Mouse (Mus musculus): ENCODE data around the gene Fadd.

The Fadd gene

GRCm38 (mm10) chr7:144582284-144582980, at the start of gene Fadd:
Gene Fadd (minus strand): TSS chr7:144582463.
- peak; percentile 91 for ATAC-seq (ENCODE audit: low TSS enrichment)

- no peak for ATAC-seq (ENCODE audit: low TSS enrichment)
Observed at GRCm38 (mm10) chr7:144630622-144631021, 48.4 kb upstream of the Fadd start.

GRCm38 (mm10) chr7:144628334-144628915, 46.2 kb upstream of the Fadd start:
- no peak for ATAC-seq (ENCODE audit: low TSS enrichment)

GRCm38 (mm10) chr7:144627606-144628333, 45.5 kb upstream of the Fadd start:
- no peak for ATAC-seq (ENCODE audit: low TSS enrichment)

GRCm38 (mm10) chr7:144626042-144626441, 43.8 kb upstream of the Fadd start:
- no peak for ATAC-seq (ENCODE audit: low TSS enrichment)

GRCm38 (mm10) chr7:144620721-144621681, 38.7 kb upstream of the Fadd start:
- ATAC-seq (ENCODE audit: low TSS enrichment), result peak; percentile 23; the same call in 1 of the 2 replicates

GRCm38 (mm10) chr7:144620315-144620714, 38.1 kb upstream of the Fadd start:
- no peak for ATAC-seq (ENCODE audit: low TSS enrichment)

GRCm38 (mm10) chr7:144615343-144615742, 33.1 kb upstream of the Fadd start:
- ATAC-seq (ENCODE audit: low TSS enrichment), result no peak

GRCm38 (mm10) chr7:144612829-144613228, 30.6 kb upstream of the Fadd start:
- no peak for ATAC-seq (ENCODE audit: low TSS enrichment)

- no peak for ATAC-seq (ENCODE audit: low TSS enrichment)
Observed at GRCm38 (mm10) chr7:144612351-144612750, 30.1 kb upstream of the Fadd start.

GRCm38 (mm10) chr7:144611595-144611994, 29.3 kb upstream of the Fadd start:
- ATAC-seq (ENCODE audit: low TSS enrichment), result no peak

GRCm38 (mm10) chr7:144609568-144609967, 27.3 kb upstream of the Fadd start:
- no peak for ATAC-seq (ENCODE audit: low TSS enrichment)

- ATAC-seq (ENCODE audit: low TSS enrichment), result no peak
Observed at GRCm38 (mm10) chr7:144607862-144608261, 25.6 kb upstream of the Fadd start.

GRCm38 (mm10) chr7:144604735-144605134, 22.5 kb upstream of the Fadd start:
- ATAC-seq (ENCODE audit: low TSS enrichment), result no peak

- no peak for ATAC-seq (ENCODE audit: low TSS enrichment)
Observed at GRCm38 (mm10) chr7:144604291-144604690, 22.0 kb upstream of the Fadd start.

GRCm38 (mm10) chr7:144600333-144600900, 18.2 kb upstream of the Fadd start:
- ATAC-seq (ENCODE audit: low TSS enrichment), result no peak

GRCm38 (mm10) chr7:144589508-144589907, 7.2 kb upstream of the Fadd start:
- no peak for ATAC-seq (ENCODE audit: low TSS enrichment)

GRCm38 (mm10) chr7:144587291-144587690, 5.0 kb upstream of the Fadd start:
- ATAC-seq (ENCODE audit: low TSS enrichment), result no peak

- no peak for ATAC-seq (ENCODE audit: low TSS enrichment)
Observed at GRCm38 (mm10) chr7:144585648-144586047, 3.4 kb upstream of the Fadd start.

- ATAC-seq (ENCODE audit: low TSS enrichment), result no peak
Observed at GRCm38 (mm10) chr7:144583619-144584018, 1.4 kb upstream of the Fadd start.

GRCm38 (mm10) chr7:144581559-144582283, 542 bp downstream of the Fadd start:
- peak; percentile 34 for ATAC-seq (ENCODE audit: low TSS enrichment)

All from frontal cortex, adult (tissue).